Mouse (Mus musculus): ENCODE data around the gene Brd3.

DNA sequence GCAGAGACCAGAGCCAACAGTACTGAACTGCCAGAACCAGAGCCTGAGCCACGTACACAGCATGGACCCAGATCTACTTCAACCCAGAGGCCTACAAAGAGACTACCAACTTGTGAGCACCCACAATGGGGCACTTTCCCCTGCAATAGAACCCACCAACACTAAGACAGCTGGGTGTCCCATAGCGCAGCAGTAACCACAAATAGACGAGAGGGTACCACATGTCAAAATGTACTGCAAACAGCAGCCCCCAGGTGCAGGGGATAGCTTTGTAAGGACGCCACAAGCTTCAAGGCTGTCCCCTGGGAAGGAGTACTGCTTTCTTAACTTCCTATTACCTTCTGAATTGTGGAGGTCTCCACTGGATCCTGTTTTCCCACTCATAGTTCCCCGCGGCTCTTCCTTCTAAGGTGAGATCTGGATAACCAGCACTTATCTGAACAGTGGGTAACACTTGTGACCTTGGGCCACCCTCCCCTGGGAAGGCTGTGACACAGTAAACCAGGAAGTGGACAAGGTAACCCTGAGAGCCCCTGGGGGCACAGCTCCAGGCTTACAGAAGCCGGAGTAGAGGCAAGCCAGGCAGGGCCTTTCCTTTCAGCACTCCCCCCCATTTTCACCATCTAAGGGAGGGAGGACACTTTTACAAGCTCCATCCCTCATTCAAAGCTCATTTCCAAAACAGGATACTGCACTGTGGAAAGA lies 34.2 kb downstream of the Brd3 start:
- TF ChIP-seq CTCF (conservative IDR thresholded peaks at IDR 0.05; ENCODE audit: low read length), result no peak
- TF ChIP-seq NANOG (IDR thresholded peaks at IDR 0.05; ENCODE audit: borderline replicate concordance, low read length), result no peak

Data from E14TG2a.4 (cell line).